Mouse (Mus musculus): ENCODE results near the gene Fbxo17.
"Not testable (repeated sequence)": the region's sequence is repeated elsewhere in the genome, so short reads cannot be mapped to it uniquely, and the experiment has no call there.

Gene Fbxo17

GRCm38 (mm10) chr7:28716590-28717281 lies at the start of gene Fbxo17:
Fbxo17 (plus strand) TSS chr7:28716804.
- peak; percentile 55 for DNase-seq

GRCm38 (mm10) chr7:28671172-28671571 lies 45.4 kb upstream of the Fbxo17 start:
- DNase-seq = no peak

GRCm38 (mm10) chr7:28672276-28672675 lies 44.3 kb upstream of the Fbxo17 start:
- DNase-seq = no peak

DNA sequence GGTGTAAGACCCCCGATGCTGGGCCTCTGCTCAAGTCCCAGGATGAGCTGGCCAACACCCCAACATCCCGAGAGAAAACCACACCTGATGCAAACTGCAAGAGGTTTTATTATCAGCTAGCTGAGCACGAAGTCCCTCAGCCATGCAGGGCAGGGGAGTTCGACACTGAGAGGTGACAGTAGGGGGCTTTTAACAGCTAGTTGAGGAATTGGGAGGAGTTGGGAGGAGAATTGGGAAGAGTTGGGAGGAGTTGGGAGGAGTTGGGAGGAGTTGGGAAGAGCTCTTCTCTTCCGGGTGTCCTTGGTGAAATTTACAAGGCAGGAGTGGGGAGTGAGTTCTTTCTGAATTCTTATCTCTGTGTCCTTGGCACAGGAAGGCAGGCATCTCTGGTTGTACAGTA lies 43.8 kb upstream of the Fbxo17 start:
- not testable (repeated sequence) for DNase-seq

GRCm38 (mm10) chr7:28674994-28675393 lies 41.6 kb upstream of the Fbxo17 start:
- DNase-seq = no peak

- no peak for DNase-seq
These were observed 40.9 kb upstream of the Fbxo17 start for GRCm38 (mm10) chr7:28675746-28676145.

- DNase-seq = no peak
These were observed 39.6 kb upstream of the Fbxo17 start for GRCm38 (mm10) chr7:28676811-28677541.

DNA sequence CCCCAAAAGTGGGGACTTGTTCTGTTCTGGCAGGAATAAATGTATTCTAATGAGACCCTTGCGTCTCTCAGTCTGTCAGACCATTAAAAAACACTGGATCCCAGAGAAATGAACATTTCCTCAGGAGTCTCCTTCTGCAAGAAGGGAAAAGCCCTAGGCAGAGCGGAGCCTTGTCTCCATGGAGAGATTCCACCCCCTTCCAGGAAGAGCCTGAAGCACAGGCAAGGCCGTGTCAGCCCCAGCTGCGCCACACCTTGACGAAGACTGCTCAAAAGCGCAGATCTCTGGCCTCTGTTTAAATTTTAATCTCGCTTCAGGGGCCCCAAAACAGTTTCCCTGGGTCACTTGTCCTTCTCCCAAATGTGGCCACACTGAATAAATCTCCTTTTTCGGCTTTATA lies 39.0 kb upstream of the Fbxo17 start:
- DNase-seq = no peak

- DNase-seq = no peak
These were observed 25.5 kb upstream of the Fbxo17 start for GRCm38 (mm10) chr7:28691075-28691474.

- peak; percentile 85 for DNase-seq
These were observed 23.9 kb upstream of the Fbxo17 start, which contains the start of gene Fbxo27 for GRCm38 (mm10) chr7:28692545-28693320. Fbxo27 (plus strand) TSS chr7:28692849.

GRCm38 (mm10) chr7:28693321-28693966 lies 23.2 kb upstream of the Fbxo17 start:
- peak; percentile 98 for DNase-seq

GRCm38 (mm10) chr7:28694423-28694822 lies 22.2 kb upstream of the Fbxo17 start:
- peak; percentile 47 for DNase-seq

GRCm38 (mm10) chr7:28694966-28695511 lies 21.6 kb upstream of the Fbxo17 start:
- DNase-seq = peak; percentile 35

- DNase-seq = no peak
These were observed 19.3 kb upstream of the Fbxo17 start for GRCm38 (mm10) chr7:28697277-28697676.

GRCm38 (mm10) chr7:28700269-28700668 lies 16.3 kb upstream of the Fbxo17 start:
- DNase-seq = no peak

DNA sequence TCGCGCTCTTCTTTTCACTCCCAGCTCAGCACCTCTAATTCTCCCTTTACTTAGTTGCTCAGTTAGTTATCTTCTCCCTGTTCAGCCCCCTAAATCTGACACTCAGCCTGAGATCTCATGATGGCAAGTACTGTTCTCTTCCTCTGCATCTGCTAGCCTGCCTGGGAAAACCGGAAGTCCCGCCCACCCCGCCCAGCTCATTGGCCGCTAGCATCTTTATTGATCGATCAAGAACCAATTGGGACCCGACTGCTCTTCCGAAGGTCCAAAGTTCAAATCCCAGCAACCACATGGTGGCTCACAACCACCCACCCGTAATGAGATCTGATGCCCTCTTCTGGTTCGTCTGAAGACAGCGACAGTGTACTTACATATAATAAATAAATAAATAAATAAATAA lies 15.3 kb upstream of the Fbxo17 start:
- DNase-seq = not testable (repeated sequence)

DNA sequence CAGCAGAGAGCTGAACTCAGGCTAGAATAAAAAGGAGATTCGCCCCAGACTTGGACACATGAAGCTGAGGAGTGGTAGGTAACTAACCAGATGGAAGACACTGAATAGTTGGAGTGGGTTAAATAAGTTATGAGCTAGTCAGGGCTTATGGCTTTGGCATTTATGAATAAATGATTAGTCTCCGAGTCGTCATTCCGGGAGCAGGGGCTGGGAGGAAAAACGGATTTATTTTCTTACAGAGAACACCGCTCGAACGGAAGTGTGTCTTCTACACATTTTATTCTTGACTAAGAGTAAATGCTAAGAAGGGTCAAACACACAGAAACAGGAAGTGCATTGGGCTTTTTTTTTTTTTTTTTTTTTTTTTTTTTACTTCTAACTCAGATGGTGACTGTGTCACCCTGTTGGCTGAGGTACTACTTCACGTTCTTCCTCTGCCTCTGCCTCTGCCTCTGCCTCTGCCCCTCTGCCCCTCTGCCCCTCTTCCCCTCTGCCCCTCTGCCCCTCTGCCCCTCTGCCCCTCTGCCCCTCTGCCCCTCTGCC lies 13.9 kb upstream of the Fbxo17 start:
- no peak for DNase-seq

DNA sequence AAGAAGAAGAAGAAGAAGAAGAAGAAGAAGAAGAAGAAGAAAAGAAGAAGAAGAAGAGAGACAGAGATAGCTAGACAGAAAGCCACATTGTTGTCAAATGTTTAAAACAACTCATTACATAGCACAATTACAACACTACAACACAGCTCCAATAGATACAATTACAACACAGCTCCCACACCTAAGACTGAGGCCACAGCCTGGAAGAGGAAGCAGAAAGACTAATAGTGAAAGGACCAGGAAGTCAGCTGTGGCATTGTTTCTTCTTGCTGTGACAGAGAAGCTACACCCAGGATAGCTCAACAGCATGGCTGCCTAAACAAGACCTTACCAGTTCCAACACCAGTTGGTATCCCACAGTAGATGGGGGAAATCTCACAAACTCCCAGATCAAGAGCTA lies 7.2 kb upstream of the Fbxo17 start:
- DNase-seq = no peak

DNA sequence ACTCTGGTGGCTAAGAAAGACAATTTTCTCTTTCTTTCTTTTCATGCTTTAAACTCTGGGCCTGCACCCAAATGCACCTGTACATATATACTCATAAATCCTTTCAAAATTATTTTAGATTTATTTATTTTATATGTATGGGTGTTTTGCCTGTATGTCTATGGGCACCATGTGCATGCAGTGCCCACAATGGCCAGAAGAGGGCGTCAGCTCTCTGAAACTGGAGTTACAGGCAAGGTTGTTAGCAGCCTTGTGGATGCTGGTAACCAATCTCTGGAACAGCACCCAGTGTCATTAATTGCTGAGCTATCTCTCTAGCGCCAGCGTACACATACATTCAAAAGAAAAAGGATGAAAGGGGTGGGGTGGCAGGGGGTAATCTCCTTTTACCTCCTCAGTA lies 5.6 kb upstream of the Fbxo17 start:
- no peak for DNase-seq

GRCm38 (mm10) chr7:28714667-28715066 lies 1.9 kb upstream of the Fbxo17 start:
- no peak for DNase-seq

DNA sequence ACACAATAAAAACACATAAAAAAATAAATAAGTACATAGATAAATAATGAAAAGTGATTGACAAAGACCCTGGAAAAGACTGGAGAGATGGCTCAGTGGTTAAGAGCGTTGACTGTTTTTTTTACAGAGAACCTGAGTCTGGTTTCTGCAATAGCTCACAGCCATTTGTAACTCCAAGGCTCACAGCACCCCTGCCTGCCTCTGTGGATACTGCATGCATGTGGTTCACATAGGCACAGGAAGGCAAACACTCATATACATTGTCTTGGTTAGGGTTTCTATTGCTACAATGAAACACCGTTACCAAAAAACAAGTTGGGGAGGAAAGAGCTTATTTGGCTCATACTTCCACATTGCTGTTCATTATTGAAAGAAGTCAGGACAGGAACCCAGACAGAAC lies 1.0 kb upstream of the Fbxo17 start:
- DNase-seq = no peak

DNA sequence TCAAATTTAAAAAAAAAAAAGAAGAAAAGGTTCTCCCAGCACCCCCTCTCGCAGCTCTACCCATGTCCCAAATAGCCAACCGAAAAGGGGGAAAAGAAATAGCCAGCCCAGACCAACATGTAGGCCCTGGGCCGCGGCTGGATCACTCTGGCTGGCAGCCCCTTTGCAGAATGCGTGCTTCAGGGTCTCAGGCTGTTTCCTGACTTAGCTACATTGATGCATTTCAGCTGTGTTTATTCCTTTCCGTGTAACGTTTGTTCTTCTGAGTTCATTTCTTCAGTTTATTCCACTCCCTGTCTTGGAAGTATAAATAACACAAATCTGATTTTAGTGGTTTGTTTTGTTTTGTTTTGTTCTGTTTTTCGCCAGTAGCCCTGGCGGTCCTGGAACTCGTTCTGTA lies 1.1 kb downstream of the Fbxo17 start:
- DNase-seq = no peak

- no peak for DNase-seq
These were observed 2.6 kb downstream of the Fbxo17 start for GRCm38 (mm10) chr7:28719159-28719558.
